Mouse (Mus musculus) thymus, adult 18-20 months (tissue): ENCODE measurements around the gene H2afy.
A peak's percentile ranks its signal among the peaks of the same experiment; 100 is the strongest.

Experiments used
- DNase-seq, 2 experiments: peaks; one replicate each; pipeline ENCODE4 v3.0.0; 2022; ENCODE audit warnings: mixed read lengths in 2 of 2

H2afy gene

DNA sequence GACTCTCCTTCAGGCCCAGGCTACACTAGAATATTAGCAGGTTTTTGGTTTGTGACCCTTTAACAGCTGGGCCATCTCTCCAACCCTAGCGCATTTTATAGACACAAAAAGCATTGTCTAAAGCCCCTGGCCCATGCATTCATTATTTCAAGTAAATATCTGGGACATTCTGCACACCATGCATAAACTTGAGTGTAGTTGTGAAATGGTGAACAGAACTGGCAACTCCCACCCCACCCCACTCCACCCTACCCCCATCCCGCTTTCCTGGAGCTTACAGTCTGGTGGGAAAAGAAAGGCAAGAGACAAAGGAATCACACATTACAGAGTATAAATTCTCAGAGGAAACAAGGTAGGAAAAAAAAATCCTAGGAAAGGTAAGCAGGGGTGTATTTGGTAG is at the start of gene H2afy:
H2afy (minus strand) TSS at position 162 of the 400 bp plus-strand sequence.
- no peak for DNase-seq

GRCm38 (mm10) chr13:56183687-56184086 is 47.5 kb upstream of the H2afy start:
- no peak for DNase-seq

- DNase-seq, result no peak
Measured at GRCm38 (mm10) chr13:56181424-56181823, 45.3 kb upstream of the H2afy start.

DNA sequence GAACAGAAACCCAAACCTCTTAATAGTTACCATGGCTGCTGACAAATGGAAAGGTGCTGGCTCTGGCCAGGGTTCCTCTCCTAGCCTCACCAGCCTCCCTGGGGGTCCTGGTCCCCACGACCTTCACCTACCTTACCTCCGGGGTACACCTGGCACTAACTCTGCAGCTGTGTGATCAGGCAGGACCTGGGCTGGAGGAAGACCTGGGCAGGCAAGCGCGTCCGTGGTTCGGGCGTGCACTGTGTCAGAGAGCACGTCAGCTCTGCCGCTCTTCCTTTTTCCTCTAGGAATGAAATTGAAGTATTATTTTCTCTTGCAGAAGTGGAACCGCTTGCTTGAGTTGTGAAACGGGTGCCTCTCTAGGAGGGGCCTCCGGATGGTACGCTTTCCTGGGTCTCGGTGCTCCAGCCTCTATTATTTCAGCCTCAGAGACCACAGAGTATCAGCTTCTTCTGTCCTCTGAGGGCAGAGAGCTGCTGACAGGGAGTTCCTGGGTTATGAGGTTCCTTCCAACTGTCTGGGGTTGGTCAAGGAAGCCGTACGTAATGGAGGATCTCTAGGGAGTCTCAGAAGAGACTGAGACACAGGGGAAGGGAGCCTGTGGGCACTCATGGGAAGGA is 42.4 kb upstream of the H2afy start, which contains the start of gene Tifab:
Tifab (minus strand) TSS at position 470 of the 620 bp plus-strand sequence.
- DNase-seq, result no peak

DNA sequence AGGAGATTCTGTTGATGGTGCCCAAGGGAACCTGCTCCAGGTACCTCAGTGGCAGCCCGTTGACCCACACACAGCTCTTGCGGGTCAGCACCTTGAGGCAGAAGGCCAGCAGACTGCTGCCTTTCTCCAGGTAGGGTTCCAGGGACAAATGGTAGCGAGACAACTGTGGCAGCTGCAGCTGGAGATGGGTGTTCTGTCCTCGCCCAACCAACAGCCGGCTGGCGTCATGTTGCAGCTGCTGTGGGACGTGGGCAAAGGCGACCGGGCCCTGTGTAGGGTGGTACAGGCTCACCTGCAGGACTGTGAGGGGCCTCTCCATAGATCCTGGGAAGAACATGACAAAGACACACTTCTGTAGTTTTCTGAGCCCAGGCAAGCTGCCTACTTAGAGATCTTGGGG is 40.1 kb upstream of the H2afy start:
- DNase-seq, result peak; percentile 45 to 50

GRCm38 (mm10) chr13:56175848-56176247 is 39.7 kb upstream of the H2afy start:
- DNase-seq, result peak; percentile 48 to 66

GRCm38 (mm10) chr13:56172901-56173545 is 36.9 kb upstream of the H2afy start:
- no peak for DNase-seq

DNA sequence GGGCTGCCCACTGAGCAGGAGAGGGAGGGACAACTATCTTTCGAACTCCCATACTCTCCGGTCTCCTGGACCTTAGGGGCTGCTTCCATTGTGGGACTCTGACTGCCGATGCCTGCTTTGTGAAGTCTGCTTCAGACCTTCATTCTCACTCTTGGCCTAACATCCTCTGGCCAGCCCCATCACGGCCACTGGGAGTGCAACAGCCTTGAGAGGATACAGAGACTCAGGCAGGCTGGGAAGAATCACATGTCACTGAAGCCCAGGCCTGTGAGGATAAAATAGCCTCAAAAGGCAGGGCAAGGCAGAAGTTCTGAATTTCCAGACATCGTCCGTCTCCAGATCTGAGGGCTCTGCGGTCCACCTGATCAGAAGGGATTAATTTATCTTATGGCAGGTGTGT is 35.9 kb upstream of the H2afy start:
- DNase-seq, result no peak

GRCm38 (mm10) chr13:56168403-56168781 is 32.2 kb upstream of the H2afy start:
- no peak for DNase-seq

DNA sequence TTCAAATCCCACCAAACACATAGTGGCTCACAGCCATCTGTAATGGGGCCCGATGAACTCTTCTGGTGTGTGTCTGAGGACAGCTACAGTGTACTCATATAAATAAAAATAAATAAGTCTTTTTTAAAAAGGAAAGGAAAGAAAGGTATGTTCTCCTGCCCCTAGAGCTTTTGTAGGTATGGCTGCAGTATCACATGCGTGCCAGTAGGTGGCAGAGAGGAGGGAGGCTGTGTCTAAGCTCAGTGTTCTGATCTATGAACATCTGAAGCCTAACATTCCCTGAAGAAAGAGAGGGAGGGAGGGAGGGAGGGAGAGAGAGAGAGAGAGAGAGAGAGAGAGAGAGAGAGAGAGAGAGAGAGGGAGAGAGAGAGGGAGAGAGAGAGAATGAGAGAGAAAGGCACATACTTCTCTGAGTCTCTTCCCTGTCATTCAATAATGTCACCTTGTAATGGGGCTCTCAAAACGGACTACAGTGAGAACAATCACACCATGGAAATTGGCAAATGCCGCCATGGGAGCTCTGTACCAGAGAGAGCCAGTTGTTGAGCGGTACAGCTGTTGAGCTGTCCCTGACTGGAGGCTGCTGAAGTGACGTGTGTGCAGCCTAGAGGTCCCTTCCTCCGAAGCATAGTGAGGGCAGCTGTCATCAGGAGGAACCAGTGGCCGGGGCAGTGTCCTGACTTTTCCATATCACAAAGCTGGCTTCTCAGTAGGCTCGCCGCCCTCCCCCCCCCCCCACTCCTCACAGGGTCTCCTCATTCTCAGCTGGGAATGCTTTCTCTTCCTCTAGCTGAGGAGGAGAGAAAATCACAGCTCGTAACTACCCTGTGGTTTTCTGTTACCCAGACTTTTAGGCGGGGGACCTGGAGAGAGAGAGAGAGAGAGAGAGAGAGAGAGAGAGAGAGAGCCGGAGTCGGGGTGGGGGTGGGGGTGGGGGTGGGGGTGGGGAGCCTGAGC is 31.6 kb upstream of the H2afy start:
- no peak for DNase-seq

GRCm38 (mm10) chr13:56165561-56165960 is 29.4 kb upstream of the H2afy start:
- DNase-seq, result no peak

DNA sequence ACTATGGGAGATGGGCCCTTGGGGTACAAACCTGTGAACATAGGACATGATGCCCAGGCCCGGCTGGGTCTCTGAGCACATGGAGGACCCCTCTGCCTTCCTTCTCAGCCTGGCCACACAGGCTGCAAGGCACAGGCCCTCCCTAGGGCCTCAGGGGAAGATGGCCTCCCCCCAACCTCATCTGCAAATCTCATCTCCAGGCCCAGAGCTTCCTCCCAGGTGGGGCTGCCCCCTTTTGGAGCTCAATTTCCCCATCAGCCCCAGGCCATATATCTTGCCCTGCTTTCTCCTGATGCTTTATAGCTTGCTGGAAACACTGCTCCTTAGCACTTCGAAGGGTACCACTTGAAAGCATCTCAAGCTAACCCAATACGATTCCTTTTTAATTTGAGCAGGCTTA is 28.2 kb upstream of the H2afy start:
- no peak for DNase-seq

DNA sequence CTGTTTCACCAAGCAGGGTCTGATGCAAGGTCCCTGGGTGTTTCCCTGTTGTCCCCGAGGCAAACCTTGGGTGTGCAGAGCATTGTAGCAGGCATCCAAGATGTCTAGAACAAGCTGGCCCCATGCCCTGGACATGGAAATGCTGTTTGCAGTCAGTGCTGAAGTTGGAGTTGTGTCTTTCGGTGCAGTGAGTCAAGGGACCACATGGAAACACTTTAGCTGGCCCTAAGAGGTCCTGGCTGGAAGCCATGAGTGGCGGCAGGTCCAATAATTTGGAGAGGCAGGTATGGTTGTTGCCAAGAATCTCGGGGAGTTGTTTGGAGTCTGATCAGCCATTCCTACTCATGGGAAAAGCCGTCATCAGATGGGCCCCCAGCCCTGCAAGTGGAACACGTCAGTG is 27.6 kb upstream of the H2afy start:
- no peak for DNase-seq

DNA sequence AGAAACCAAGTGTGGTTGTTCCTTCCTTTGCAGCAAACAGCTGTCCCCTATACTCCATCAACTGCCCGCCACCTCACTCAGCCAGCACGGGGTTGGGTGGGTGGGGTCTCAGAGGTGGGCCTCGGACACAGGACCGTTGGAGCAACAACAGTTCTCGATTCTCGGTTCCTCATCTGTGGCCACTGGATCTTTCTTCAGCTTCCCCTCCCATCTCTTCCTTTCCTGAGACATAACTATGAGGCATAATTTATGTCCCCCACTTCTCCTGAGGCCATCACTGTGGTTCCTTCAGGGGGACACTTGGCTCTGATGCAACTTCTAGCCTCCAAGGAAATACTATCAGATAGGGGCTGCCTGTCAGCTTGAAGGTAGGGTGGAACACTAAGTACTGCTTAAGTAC is 26.7 kb upstream of the H2afy start:
- DNase-seq, result no peak

- DNase-seq, result no peak
Measured at GRCm38 (mm10) chr13:56159614-56160363, 23.6 kb upstream of the H2afy start.

DNA sequence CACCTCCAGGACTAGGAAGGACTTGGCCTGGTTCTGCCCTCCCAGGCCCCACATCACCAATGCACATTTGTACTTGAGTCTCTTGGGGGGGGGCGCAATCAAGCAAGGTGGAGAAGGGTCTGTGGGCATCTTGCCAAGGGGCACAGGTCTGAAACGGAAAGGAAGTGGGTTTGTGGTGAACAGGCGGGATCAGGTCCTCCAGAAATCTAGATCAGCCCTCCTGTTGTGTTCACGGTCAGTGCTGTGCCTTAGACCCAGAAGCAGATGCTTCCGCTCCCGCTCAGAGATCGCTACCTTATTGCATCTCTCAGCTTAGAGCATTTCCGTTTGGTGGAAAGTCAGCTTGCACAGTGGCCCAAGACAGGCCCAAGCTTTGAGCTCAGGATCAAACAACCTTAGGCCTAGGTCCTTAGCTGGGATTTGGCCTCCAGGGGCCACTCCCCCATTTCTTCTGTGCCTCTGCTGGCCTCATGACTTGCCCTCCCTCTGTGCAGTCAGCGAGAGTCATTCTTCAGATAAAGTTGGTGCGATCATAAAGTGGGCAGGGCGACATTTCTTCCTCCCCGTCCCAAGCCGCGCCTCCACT is 22.9 kb upstream of the H2afy start:
- peak in 1 of 2 experiments; percentile 49 for DNase-seq

DNA sequence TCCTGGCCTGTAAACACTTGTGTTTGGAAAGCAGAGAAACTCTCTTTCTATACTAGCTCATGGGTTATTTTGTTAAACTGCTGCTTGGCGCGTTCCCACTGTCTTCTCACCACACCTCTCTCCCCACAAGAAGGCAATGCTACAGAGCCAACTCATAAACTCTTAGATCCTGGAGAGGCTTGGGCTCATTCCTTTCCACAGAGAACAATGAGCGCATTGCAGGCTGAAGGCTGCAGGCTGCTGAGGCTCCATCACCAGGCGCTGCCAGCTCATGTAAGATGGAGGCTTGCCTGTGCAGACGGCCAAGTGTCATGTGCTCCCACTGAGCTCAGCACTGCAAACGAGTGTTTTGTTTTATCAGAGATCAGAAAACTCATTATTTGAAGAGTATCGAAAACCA is 19.5 kb upstream of the H2afy start:
- DNase-seq, result no peak

DNA sequence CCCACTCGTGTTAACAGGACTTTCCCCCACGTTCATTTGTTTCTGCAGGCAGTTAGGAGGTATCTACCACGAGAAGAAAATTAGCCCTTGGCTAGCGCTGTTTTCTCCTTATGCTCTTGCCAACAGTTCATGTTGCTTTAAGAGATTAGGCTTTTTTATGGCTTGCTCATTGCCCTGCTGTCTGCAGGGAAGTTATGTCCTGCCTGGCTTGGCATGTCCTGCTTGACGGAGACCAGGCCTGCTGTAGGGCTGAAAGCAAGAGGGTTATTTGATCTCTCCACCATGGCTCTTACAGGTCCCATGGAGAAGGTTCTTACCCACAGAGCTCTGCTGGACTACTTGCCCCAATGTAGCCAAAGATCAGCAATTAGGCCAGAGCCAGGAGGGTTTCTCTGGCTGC is 18.9 kb upstream of the H2afy start:
- no peak for DNase-seq

GRCm38 (mm10) chr13:56152773-56153460 is 16.8 kb upstream of the H2afy start:
- DNase-seq, result no peak

DNA sequence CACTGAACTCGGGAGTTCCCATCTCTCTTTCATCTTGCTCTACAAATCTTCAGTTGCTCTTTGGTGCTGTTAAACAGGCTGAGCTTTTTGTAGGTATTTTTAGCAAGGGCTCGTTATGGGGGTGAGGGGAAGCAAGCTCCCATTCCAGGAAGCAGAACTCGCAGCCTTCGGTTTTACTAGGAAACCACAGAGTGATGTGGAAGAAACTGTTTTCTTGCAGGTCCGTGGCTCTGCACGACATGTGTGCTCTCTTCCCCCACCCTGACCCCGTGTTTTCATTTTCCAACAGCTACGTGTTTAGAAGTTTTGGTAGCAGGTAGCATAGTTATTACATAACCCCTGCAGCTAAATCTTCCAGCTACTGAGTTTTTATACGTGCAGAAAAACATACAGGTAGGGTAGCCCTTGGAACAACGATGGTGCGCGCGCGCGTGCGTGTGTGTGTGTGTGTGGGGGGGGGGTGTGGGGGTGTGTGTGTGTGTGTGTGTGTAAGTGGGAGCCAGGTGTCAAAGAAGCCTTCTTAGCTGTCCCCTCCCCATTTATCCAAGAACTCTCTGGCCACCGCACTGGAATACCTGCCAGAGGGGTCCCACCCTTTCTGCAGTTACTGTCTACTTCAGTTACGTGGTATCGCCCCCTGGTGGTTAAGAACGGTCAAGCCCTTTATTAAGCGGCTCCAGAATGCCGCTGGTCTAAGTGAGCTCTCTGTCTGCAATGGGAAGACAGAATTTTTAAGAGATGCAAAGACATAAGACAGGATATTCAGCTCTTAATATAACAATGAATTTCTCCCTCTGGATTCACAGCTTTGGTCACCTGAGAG is 15.5 kb upstream of the H2afy start:
- peak in 1 of 2 experiments; percentile 52 for DNase-seq

DNA sequence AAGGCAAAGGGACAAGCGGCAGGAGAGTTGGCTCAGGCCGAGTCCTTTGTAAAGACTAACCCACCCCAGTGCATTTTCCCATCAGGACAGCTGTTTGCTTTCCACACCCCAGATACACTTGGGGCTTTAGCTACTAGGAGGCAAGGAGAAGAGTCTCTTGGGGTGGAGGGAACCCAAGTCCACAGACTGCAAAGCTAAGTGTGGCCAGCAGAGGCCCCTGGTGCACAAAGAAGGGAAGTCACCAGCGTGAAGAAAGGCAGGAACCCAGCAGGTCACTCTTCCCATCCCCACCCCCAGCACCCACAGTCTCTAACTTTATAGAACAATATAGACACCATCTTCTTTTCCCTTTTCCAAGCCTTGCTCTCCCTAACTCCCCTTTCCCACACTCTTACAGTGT is 9.4 kb upstream of the H2afy start:
- peak; percentile 47 to 49 for DNase-seq
